Mouse (Mus musculus) gastrocnemius, adult 2 months (tissue): ENCODE measurements around the gene Prrt1. TPM values are rescaled to one million over a fixed set of nuclear protein-coding genes. Genes with fewer than 3 reads are reported as not detected.

Experiments used
- DNase-seq: peaks from one replicate; pipeline ENCODE4 v3.0.0; 2022
- H3K27ac ChIP-seq: fragments of 200-600 bp; 2 replicates; pipeline ENCODE4 v1.8.1; 2022; ENCODE audit warnings: mild to moderate bottlenecking
- H3K4me3 ChIP-seq: fragments of 200-600 bp; 2 replicates; pipeline ENCODE4 v1.8.1; 2022; ENCODE audit warnings: mild to moderate bottlenecking, moderate library complexity
- CTCF ChIP-seq: fragments of 200-600 bp; IDR thresholded peaks from 2 replicates; pipeline ENCODE4 v1.8.1; 2022; ENCODE audit warnings: antibody characterized with exemption, mild to moderate bottlenecking, moderate library complexity
- intact Hi-C: fragments of 180-260 bp; cut with DNase I; formaldehyde crosslinking; loops from one replicate; pipeline ENCODE4 v1.15.1; 2025
- total RNA-seq, 2 experiments: library from RNA; stranded (reverse); gene quantifications; 2 replicates each; pipeline ENCODE4 v1.2.3; 2021

Prrt1 gene
- total RNA-seq, 2 experiments from 2014 or later, result 0.28 to 0.36 TPM

DNA sequence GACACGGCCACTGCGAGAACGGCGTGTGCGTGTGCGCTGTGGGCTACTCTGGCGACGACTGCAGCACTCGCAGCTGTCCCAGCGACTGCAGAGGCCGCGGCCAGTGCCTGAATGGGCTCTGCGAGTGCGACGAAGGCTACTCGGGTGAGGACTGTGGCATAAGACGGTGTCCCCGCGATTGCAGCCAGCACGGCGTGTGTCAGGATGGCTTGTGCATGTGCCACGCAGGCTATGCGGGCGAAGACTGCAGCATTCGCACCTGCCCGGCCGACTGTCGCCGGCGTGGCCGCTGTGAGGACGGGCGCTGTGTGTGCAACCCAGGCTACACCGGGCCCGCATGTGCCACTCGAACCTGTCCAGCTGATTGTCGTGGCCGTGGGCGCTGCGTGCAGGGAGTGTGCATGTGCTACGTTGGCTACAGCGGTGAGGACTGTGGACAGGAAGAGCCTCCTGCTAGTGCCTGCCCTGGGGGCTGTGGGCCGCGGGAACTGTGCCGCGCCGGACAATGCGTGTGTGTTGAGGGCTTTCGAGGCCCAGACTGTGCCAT, 43.0 kb downstream of the Prrt1 start:
- no peak for TF ChIP-seq CTCF
- peak overlapping the region; percentile 47; the same call in 1 of the 2 replicates for H3K4me3 ChIP-seq
- no peak overlapping the region for H3K27ac ChIP-seq
- intact Hi-C loops, result no loop called here
- no peak for DNase-seq

DNA sequence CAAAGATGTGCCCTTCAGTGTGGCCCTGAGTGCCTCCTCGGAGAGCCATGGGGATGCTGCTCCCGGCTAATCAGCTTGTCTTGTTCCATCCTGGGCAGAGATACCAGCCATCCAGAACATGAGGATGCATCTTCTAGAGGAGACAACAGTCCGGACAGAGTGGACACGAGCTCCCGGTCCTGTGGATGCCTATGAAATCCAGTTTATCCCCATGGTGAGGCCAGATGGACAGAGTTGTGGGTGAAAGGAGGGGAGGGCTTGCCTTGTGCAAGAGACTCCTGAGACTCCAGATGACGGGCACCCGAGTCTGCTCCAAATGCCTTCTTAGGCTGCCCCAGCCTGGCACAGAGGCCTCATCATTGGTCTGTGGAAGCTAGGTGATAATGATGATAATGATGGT, 43.8 kb downstream of the Prrt1 start:
- intact Hi-C loops, result no loop called here
- no peak for TF ChIP-seq CTCF
- no peak overlapping the region for H3K4me3 ChIP-seq
- H3K27ac ChIP-seq, result no peak overlapping the region
- DNase-seq, result no peak

DNA sequence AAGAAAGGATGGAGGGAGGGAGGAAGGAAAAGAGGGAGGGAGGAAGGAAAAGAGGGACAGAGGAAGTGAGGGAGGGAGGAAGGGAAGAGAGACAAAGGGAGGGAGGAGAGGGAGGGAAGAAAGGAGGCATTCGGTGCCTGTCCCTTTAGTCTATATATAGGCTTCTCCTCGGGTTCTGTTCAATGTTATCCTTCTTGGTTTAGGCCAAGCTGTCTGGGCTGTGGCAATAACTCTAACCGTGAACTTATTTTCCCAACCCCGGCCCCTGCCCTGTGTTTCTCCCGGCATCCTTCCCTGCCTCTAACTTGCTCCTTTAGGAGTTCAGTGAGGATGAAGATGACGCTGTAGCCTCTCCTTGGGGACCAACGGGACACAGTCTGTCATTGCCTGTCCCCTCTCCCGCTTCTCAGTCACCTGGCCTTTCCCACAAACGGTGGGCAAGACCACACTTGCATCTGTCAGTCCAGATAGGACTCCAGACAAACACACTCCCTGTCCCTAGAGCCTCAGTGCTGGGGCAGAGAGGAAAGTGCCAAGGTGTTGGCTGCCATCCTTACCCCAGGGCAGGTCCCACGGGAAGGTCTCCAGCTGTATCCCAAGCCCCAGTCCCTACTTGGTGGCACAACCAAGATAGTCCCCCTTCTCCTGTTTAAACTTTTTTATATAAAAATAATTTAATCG, 45.3 kb downstream of the Prrt1 start:
- no peak overlapping the region for H3K4me3 ChIP-seq
- intact Hi-C loops, result no loop called here
- TF ChIP-seq CTCF, result no peak
- DNase-seq, result no peak
- H3K27ac ChIP-seq, result peak overlapping the region; percentile 59

DNA sequence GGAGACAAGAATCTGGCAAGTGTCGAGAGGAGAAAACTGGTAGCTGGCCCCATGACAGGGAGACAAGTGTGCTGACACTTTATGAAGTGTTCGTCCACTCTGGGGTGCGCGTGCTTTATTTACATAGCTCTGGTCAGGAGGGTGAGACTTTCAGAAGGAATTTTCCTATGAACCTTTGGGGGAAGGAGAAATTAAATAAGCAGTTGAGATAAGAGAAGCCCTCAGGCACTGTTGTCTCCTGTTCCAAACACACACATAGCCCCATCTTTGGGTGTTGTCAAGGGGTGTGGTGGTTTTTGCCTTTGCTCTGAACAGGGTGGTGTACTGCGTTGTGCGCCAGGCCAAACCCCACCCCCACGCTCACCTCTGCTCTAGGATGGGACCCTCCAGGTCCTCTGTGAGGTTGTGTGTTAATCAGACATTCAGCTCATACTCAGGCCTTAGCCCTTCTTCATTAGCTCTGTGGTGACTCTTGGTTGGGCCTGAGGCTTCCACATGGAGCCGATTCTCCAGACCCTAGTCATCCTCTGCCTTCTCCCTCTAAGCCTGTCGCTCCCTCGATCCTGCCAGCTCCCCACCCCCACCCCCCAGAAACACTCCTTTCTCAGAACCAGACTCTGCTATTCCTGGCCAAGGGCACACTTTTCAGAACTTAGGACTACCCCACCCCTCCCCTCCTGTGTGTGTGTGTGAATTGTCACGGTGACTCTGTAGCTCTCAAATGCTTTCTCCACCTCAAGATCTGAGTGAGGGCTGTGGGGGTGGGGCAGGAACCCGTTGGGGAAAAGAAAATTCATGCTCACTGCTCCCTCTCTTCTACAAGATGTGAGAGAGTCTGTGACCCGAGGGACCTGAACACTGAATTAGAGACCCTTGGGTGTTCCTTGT, 46.1 kb downstream of the Prrt1 start:
- Histone ChIP-seq H3K27ac (peak overlapping the region; percentile 59), H3K4me3 (no peak overlapping the region)
- no peak for TF ChIP-seq CTCF
- no peak for DNase-seq
- intact Hi-C loops, result no loop called here

DNA sequence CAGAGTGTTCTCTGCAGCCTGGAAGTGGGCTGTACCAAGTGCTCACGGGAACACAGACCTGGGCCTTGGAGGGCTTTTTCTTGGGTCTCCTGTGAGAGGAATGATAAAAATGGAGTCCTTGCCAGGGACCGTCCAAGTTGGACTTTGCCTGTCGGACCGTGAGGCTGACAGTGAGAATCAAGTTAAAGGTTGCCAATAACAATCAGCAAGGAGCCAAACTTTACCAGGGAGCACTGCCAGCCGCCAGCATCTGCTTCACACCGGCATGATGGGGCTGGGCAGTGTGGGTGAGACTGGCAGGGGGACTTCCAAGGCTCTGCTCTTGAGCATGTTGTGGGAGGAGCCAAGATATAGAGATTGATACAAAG, 46.7 kb downstream of the Prrt1 start:
- Histone ChIP-seq H3K27ac (peak overlapping the region; percentile 59), H3K4me3 (no peak overlapping the region)
- no peak for TF ChIP-seq CTCF
- DNase-seq, result no peak
- intact Hi-C loops, result no loop called here

DNA sequence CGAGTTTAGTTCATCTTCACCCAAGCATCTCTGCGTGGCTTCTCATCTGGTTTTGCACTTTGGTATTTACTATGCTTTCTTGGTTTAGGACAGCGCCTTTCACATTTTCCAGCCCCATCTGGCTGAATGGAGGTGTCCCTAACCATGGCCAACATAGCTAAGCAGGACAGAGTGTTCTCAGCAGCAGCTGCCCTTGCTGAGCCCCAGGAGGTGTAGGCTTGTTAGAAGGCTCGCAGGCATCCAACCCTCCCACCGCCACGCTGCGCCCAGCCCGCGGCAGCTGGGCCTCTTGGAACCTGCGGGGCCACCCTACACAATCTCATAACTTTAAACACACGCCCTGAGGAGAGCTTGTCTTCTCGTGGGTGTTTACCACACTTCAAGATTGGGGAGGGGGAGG, 47.3 kb downstream of the Prrt1 start:
- no peak overlapping the region for H3K4me3 ChIP-seq
- TF ChIP-seq CTCF, result no peak
- peak; percentile 68 for DNase-seq
- H3K27ac ChIP-seq, result peak overlapping the region; percentile 59
- intact Hi-C loops, result no loop called here

DNA sequence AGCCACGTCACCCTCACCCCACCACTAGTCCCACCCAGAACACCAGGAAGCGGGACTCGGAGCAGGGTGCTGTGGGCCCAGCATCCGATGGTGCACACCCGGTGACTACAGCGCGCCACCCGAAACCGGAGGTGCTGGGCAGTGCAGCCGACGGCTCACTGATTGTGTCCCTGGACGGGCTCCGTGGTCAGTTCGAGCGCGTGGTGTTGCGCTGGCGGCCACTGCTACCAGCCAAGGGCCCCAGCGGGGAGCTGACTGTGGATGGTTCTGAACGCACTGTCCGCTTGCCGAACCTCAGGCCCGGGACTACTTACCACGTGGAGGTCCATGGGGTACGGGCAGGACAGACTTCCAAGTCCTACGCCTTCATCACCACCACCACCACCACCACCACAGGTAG, 50.9 kb downstream of the Prrt1 start:
- TF ChIP-seq CTCF, result no peak
- Histone ChIP-seq H3K4me3 (no peak overlapping the region), H3K27ac (peak overlapping the region; percentile 82)
- no peak for DNase-seq
- intact Hi-C loops, result no loop called here

DNA sequence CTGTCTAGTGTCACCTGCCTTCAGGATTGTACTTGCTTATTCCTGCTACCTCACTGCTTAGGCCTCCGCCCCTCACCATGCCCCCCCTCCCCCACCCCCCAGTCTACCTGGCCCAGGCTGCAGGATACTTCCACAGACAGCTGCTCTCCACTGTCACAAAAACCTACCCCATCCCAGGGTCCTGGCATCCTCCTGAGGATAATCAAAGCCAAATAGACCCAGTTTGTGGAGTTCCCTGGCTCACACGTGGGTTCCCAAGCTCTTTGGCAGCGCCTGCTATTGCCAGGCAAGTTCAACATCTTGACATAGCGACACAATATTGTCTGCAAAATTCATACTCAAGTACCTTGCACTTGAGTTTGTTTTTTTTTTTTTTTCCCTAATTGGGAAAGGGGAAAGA, 51.3 kb downstream of the Prrt1 start:
- no peak for DNase-seq
- TF ChIP-seq CTCF, result no peak
- intact Hi-C loops, result no loop called here
- H3K27ac ChIP-seq, result peak overlapping the region; percentile 82
- H3K4me3 ChIP-seq, result peak overlapping the region; percentile 50

DNA sequence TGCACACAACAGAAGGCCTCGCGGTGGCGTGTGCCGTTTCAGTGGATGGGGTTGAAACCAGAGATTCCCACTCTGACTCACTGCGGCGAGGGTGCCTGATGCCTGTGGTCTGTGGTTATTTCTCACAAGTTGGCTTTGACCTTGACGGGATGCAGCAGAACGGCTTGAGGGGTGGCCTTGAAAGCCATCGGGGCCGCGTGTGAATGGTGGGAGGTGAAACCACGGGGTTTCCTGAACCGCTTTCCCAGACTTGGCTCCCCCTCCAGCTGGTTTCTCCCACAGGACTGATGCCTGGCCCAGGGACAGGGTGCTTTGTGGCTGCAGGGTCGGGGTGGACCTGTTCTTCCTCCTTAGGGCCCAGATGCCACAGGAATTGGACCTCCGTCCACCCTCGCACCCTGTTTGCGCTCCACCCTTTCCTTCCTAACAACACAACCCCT, 51.8 kb downstream of the Prrt1 start:
- H3K4me3 ChIP-seq, result peak overlapping the region; percentile 50
- peak; percentile 54 for DNase-seq
- H3K27ac ChIP-seq, result peak overlapping the region; percentile 82
- no peak for TF ChIP-seq CTCF
- intact Hi-C loops, result no loop called here

DNA sequence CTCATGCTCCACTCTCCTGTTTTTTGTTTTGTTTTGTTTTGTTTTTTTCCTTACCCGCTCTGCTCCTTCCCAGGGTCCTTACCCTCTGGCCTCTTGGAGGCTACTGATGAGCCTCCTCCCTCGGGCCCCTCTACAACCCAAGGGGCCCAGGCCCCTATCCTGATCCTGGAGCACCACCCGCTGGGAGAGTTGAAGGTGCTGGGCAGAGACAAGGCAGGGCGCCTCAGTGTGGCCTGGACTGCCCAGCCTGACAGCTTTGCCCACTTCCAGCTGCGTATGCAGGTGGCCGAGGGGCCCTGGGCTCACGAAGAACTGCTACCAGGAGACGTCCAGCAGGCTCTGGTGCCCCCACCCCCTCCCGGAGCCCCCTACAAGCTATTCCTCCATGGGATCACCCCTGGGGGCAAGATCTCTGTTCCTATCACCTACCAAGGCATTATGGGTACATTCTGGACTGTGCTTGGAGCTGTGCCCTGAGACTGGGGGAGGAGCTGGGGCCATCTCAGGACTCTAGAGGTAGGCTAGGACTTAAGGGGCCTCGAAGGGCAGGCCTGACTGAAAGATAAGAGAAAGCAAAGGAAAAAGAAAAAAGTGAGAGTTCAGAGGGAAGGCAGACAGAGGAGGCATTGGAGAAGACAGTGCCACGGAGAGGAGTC, 52.7 kb downstream of the Prrt1 start:
- DNase-seq, result peak; percentile 39
- H3K27ac ChIP-seq, result peak overlapping the region; percentile 82
- peak; percentile 29; the same call in 1 of the 2 replicates for TF ChIP-seq CTCF
- intact Hi-C loops, result no loop called here
- H3K4me3 ChIP-seq, result peak overlapping the region; percentile 50; the same call in 1 of the 2 replicates

Other genes with a start within 250 kb of the Prrt1 start
- gene BC051142, start 230.7 kb upstream of the Prrt1 start, total RNA-seq, result under 1 TPM in 1 of 2 experiments, not detected in 1; 0.43 TPM
- gene Btnl4, start 152.2 kb upstream of the Prrt1 start, total RNA-seq, result not detected
- not detected for gene Btnl6, start 112.2 kb upstream of the Prrt1 start, total RNA-seq
- 10 to 100 TPM; 10.5 to 11.4 TPM for gene Notch4, start 65.3 kb upstream of the Prrt1 start, total RNA-seq
- 1 to 10 TPM; 1.8 to 2.4 TPM for gene Gpsm3, start 39.7 kb upstream of the Prrt1 start, total RNA-seq
- gene Pbx2, start 38.3 kb upstream of the Prrt1 start, total RNA-seq, result 10 to 100 TPM; 14.0 to 14.6 TPM
- gene Ager, start 31.7 kb upstream of the Prrt1 start, total RNA-seq, result under 1 TPM in 1 of 2 experiments, not detected in 1; 0.31 TPM
- gene Rnf5, start 25.8 kb upstream of the Prrt1 start, total RNA-seq, result 10 to 100 TPM; 16.8 to 24.0 TPM
- 10 to 100 TPM; 75.6 to 75.7 TPM for gene Agpat1, start 25.3 kb upstream of the Prrt1 start, total RNA-seq
- gene Egfl8, start 13.6 kb upstream of the Prrt1 start, total RNA-seq, result 1 to 10 TPM; 1.5 to 1.9 TPM
- 10 to 100 TPM; 40.5 to 42.2 TPM for gene Ppt2, start 1.0 kb upstream of the Prrt1 start, total RNA-seq
- gene Fkbpl, start 15.2 kb downstream of the Prrt1 start, total RNA-seq, result 1 to 10 TPM; 4.5 to 9.3 TPM
- 1 to 10 TPM; 7.1 to 9.1 TPM for gene Atf6b, start 17.6 kb downstream of the Prrt1 start, total RNA-seq
- 10 to 100 TPM; 30.7 to 41.6 TPM for gene Tnxb, start 41.0 kb downstream of the Prrt1 start, total RNA-seq
- 1 to 10 TPM; 2.4 to 3.4 TPM for gene C4b, start 114.3 kb downstream of the Prrt1 start, total RNA-seq
- not detected for gene Cyp21a1, start 175.0 kb downstream of the Prrt1 start, total RNA-seq
- 1 to 10 TPM; 7.3 to 7.7 TPM for gene Stk19, start 207.4 kb downstream of the Prrt1 start, total RNA-seq
- gene Dxo, start 207.5 kb downstream of the Prrt1 start, total RNA-seq, result 10 to 100 TPM in 1 of 2 experiments, 1 to 10 TPM in 1; 10.0 to 11.4 TPM
- 10 to 100 TPM; 19.0 to 24.6 TPM for gene Skiv2l, start 220.7 kb downstream of the Prrt1 start, total RNA-seq
- 10 to 100 TPM in 1 of 2 experiments, 1 to 10 TPM in 1; 9.4 to 10.8 TPM for gene Nelfe, start 220.9 kb downstream of the Prrt1 start, total RNA-seq
- 1 to 10 TPM; 1.9 to 2.0 TPM for gene Cfb, start 233.0 kb downstream of the Prrt1 start, total RNA-seq
- gene Zbtb12, start 249.9 kb downstream of the Prrt1 start, total RNA-seq, result 1 to 10 TPM; 5.2 to 8.3 TPM